Mouse (Mus musculus): ENCODE results near the gene Pde1c. TPM values are rescaled to one million over a fixed set of nuclear protein-coding genes. Genes with fewer than 3 reads are reported as not detected.

The Pde1c gene
- polyA plus RNA-seq, 1 experiment from 2014 or later: 1.4 TPM

GRCm38 (mm10) chr6:56447917-56448316 lies 121.0 kb downstream of the Pde1c start:
- no peak for DNase-seq (ENCODE audit: low spot score)

GRCm38 (mm10) chr6:56441501-56441900 lies 127.4 kb downstream of the Pde1c start:
- no peak for DNase-seq (ENCODE audit: low spot score)

GRCm38 (mm10) chr6:56425846-56426245 lies 143.1 kb downstream of the Pde1c start:
- DNase-seq (ENCODE audit: low spot score): no peak

- DNase-seq (ENCODE audit: low spot score): no peak
Observed at GRCm38 (mm10) chr6:56422866-56423265, 146.0 kb downstream of the Pde1c start.

GRCm38 (mm10) chr6:56416191-56416590 lies 152.7 kb downstream of the Pde1c start:
- no peak for DNase-seq (ENCODE audit: low spot score)

GRCm38 (mm10) chr6:56389178-56389577 lies 179.7 kb downstream of the Pde1c start:
- DNase-seq (ENCODE audit: low spot score): no peak

- DNase-seq (ENCODE audit: low spot score): no peak
Observed at GRCm38 (mm10) chr6:56376359-56376758, 192.5 kb downstream of the Pde1c start.

GRCm38 (mm10) chr6:56374180-56374579 lies 194.7 kb downstream of the Pde1c start:
- no peak for DNase-seq (ENCODE audit: low spot score)

GRCm38 (mm10) chr6:56373753-56374152 lies 195.2 kb downstream of the Pde1c start:
- DNase-seq (ENCODE audit: low spot score): no peak

- no peak for DNase-seq (ENCODE audit: low spot score)
Observed at GRCm38 (mm10) chr6:56373046-56373751, 195.7 kb downstream of the Pde1c start.

GRCm38 (mm10) chr6:56369462-56369861 lies 199.4 kb downstream of the Pde1c start:
- no peak for DNase-seq (ENCODE audit: low spot score)

GRCm38 (mm10) chr6:56368116-56368515 lies 200.8 kb downstream of the Pde1c start:
- no peak for DNase-seq (ENCODE audit: low spot score)

- no peak for DNase-seq (ENCODE audit: low spot score)
Observed at GRCm38 (mm10) chr6:56367257-56367656, 201.6 kb downstream of the Pde1c start.

GRCm38 (mm10) chr6:56362650-56363049 lies 206.3 kb downstream of the Pde1c start:
- no peak for DNase-seq (ENCODE audit: low spot score)

GRCm38 (mm10) chr6:56362128-56362545 lies 206.8 kb downstream of the Pde1c start:
- no peak for DNase-seq (ENCODE audit: low spot score)

GRCm38 (mm10) chr6:56361348-56362127 lies 207.4 kb downstream of the Pde1c start:
- no peak for DNase-seq (ENCODE audit: low spot score)

GRCm38 (mm10) chr6:56360086-56360485 lies 208.8 kb downstream of the Pde1c start:
- DNase-seq (ENCODE audit: low spot score): no peak

- DNase-seq (ENCODE audit: low spot score): no peak
Observed at GRCm38 (mm10) chr6:56359126-56359525, 209.8 kb downstream of the Pde1c start.

GRCm38 (mm10) chr6:56347207-56347606 lies 221.7 kb downstream of the Pde1c start:
- no peak for DNase-seq (ENCODE audit: low spot score)

- DNase-seq (ENCODE audit: low spot score): no peak
Observed at GRCm38 (mm10) chr6:56345082-56345481, 223.8 kb downstream of the Pde1c start.

- DNase-seq (ENCODE audit: low spot score): no peak
Observed at GRCm38 (mm10) chr6:56342005-56342404, 226.9 kb downstream of the Pde1c start.

- no peak for DNase-seq (ENCODE audit: low spot score)
Observed at GRCm38 (mm10) chr6:56335811-56336446, 233.0 kb downstream of the Pde1c start.
